Mouse (Mus musculus): ENCODE data around the gene Musk.

- TF ChIP-seq CTCF (IDR thresholded peaks at IDR 0.05; ENCODE audit: low read depth) (no peak), EP300 (IDR thresholded peaks at IDR 0.05; ENCODE audit: low read depth) (no peak)
Measured at GRCm38 (mm10) chr4:58288753-58289152, 3.0 kb downstream of the Musk start.
